Mouse (Mus musculus) inflammation-experienced regulatory T-cells, adult 6 months (primary cell): ENCODE measurements around the gene Lztr1. TPM values are rescaled to one million over a fixed set of nuclear protein-coding genes. Genes with fewer than 3 reads are reported as not detected.
"Not testable (repeated sequence)": the region's sequence is repeated elsewhere in the genome, so short reads cannot be mapped to it uniquely, and the experiment has no call there.

ENCODE experiments used
- ATAC-seq: one replicate; pipeline ENCODE4 v1.8.0; 2017
- polyA plus RNA-seq, 3 experiments: library from polyadenylated mRNA; unstranded; fragments of 100-300 nt; shearing (Covaris generic); gene quantifications; one replicate each; pipeline ENCODE4 v1.2.1; 2017

The Lztr1 gene
- polyA plus RNA-seq, 3 experiments from 2014 or later = 41.0 to 66.9 (median 51.0) TPM

- ATAC-seq = no peak
These were observed 1.4 kb upstream of the Lztr1 start for GRCm38 (mm10) chr16:17507018-17507552.

- ATAC-seq = not testable (repeated sequence)
These were observed 457 bp upstream of the Lztr1 start for GRCm38 (mm10) chr16:17508031-17508430.

- ATAC-seq = peak; percentile 4
These were observed 731 bp downstream of the Lztr1 start for GRCm38 (mm10) chr16:17509240-17509597.

- no peak for ATAC-seq
These were observed 1.7 kb downstream of the Lztr1 start for GRCm38 (mm10) chr16:17510143-17510542.

- no peak for ATAC-seq
These were observed 2.2 kb downstream of the Lztr1 start for GRCm38 (mm10) chr16:17510686-17511085.

- no peak for ATAC-seq
These were observed 2.9 kb downstream of the Lztr1 start for GRCm38 (mm10) chr16:17511431-17511830.

- ATAC-seq = no peak
These were observed 10.4 kb downstream of the Lztr1 start for GRCm38 (mm10) chr16:17518910-17519309.

- no peak for ATAC-seq
These were observed 15.7 kb downstream of the Lztr1 start for GRCm38 (mm10) chr16:17524156-17524555.

- no peak for ATAC-seq
These were observed 17.0 kb downstream of the Lztr1 start for GRCm38 (mm10) chr16:17525524-17525923.

- ATAC-seq = no peak
These were observed 17.7 kb downstream of the Lztr1 start for GRCm38 (mm10) chr16:17526223-17526622.

- ATAC-seq = no peak
These were observed 19.1 kb downstream of the Lztr1 start for GRCm38 (mm10) chr16:17527606-17528005.

- ATAC-seq = no peak
These were observed 19.8 kb downstream of the Lztr1 start for GRCm38 (mm10) chr16:17528276-17528675.

- peak; percentile 16 for ATAC-seq
These were observed 21.6 kb downstream of the Lztr1 start for GRCm38 (mm10) chr16:17529981-17530586.

- ATAC-seq = peak; percentile 91
These were observed 22.3 kb downstream of the Lztr1 start, which contains the start of gene Thap7 for GRCm38 (mm10) chr16:17530640-17531288. Thap7 (minus strand) TSS chr16:17531136.

- ATAC-seq = no peak
These were observed 23.8 kb downstream of the Lztr1 start for GRCm38 (mm10) chr16:17532271-17532670.

GRCm38 (mm10) chr16:17532676-17533329, 24.3 kb downstream of the Lztr1 start:
- ATAC-seq = no peak

- no peak for ATAC-seq
These were observed 28.1 kb downstream of the Lztr1 start for GRCm38 (mm10) chr16:17536584-17536983.

- no peak for ATAC-seq
These were observed 34.1 kb downstream of the Lztr1 start for GRCm38 (mm10) chr16:17542632-17543031.

GRCm38 (mm10) chr16:17552837-17553236, 44.3 kb downstream of the Lztr1 start:
- no peak for ATAC-seq

GRCm38 (mm10) chr16:17553910-17554685, 45.6 kb downstream of the Lztr1 start:
- ATAC-seq = peak; percentile 99

GRCm38 (mm10) chr16:17554702-17555101, 46.2 kb downstream of the Lztr1 start:
- not testable (repeated sequence) for ATAC-seq

- ATAC-seq = no peak
These were observed 47.7 kb downstream of the Lztr1 start for GRCm38 (mm10) chr16:17556180-17556579.

GRCm38 (mm10) chr16:17556907-17557306, 48.4 kb downstream of the Lztr1 start:
- ATAC-seq = no peak
